Mouse (Mus musculus) neural tube, embryonic 14.5 days (tissue): ENCODE measurements around the gene Dlg2. TPM values are rescaled to one million over a fixed set of nuclear protein-coding genes. Genes with fewer than 3 reads are reported as not detected.

ENCODE experiments used
- ATAC-seq: fragments of 200-750 bp; cut with Nextera tagmentation; 2 replicates; pipeline ENCODE4 v1.8.0; 2017; ENCODE audit warnings: low read depth, mild to moderate bottlenecking, moderate TSS enrichment, moderate library complexity
- H3K27ac ChIP-seq: fragments of 300-500 bp; sonication (generic); 2 replicates; pipeline ENCODE4 v1.5.1; 2014; ENCODE audit warnings: low read depth, mild to moderate bottlenecking, control low read depth, low read length, moderate library complexity, mixed read lengths
- H3K27me3 ChIP-seq: fragments of 300-500 bp; sonication (generic); 2 replicates; pipeline ENCODE4 v1.6.1; 2014; ENCODE audit warnings: low read length; ENCODE audit not compliant: control insufficient read depth, insufficient read depth
- H3K36me3 ChIP-seq: fragments of 300-500 bp; sonication (generic); 2 replicates; pipeline ENCODE4 v1.6.1; 2014; ENCODE audit warnings: low read length, mixed read lengths; ENCODE audit not compliant: control insufficient read depth, insufficient read depth
- H3K4me1 ChIP-seq: fragments of 300-500 bp; sonication (generic); 2 replicates; pipeline ENCODE4 v1.6.1; 2014; ENCODE audit warnings: low read length; ENCODE audit not compliant: control insufficient read depth, insufficient read depth
- H3K4me2 ChIP-seq: fragments of 300-500 bp; sonication (generic); 2 replicates; pipeline ENCODE4 v1.6.1; 2014; ENCODE audit warnings: mild to moderate bottlenecking, low read depth, low read length, control low read depth
- H3K4me3 ChIP-seq: fragments of 300-500 bp; sonication (generic); 2 replicates; pipeline ENCODE4 v1.5.1; 2014; ENCODE audit warnings: low read depth, low read length, control low read depth, mixed read lengths
- H3K9ac ChIP-seq: fragments of 300-500 bp; sonication (generic); replicated peaks from 2 replicates; pipeline ENCODE4 v1.6.1; 2014; ENCODE audit warnings: low read depth, mild to moderate bottlenecking, control low read depth, low read length, mixed read lengths
- H3K9me3 ChIP-seq: fragments of 300-500 bp; sonication (generic); 2 replicates; pipeline ENCODE4 v1.6.1; 2016; ENCODE audit warnings: low read length; ENCODE audit not compliant: control insufficient read depth
- WGBS: fragments of 180-500 bp; shearing (Covaris S2); extraction: QIAGEN DNeasy Blood & Tissue Kit; methylation state at CpG from one replicate; pipeline ENCODE4 v1.1.7; 2014; 5-methylcytosine and 5-hydroxymethylcytosine counted together
- polyA plus RNA-seq: library from polyadenylated mRNA; unstranded; fragments of >200 nt; fragmentation: Nextera tagmentation; extraction: Ambion mirVana; gene quantifications from 2 replicates; pipeline ENCODE4 v1.2.1, GENCODE M21; 2014

Gene Dlg2
- polyA plus RNA-seq, 1 experiment from 2014 or later = 48.0 TPM

- H3K4me2 ChIP-seq = peak overlapping the region; percentile 63
- 12% methylated on average over 12 of the region's 12 CpGs for WGBS
- peaks cover 3% of the 10 kb centered on the region; the same call in 1 of the 2 replicates for H3K4me1 ChIP-seq
- H3K36me3 ChIP-seq = no peaks in the 10 kb centered on the region
- peak overlapping the region; percentile 46 for H3K4me3 ChIP-seq
- peak; percentile 66 for ATAC-seq
- peak overlapping the region; percentile 57 for H3K9ac ChIP-seq
- no peaks in the 10 kb centered on the region for H3K9me3 ChIP-seq
- H3K27me3 ChIP-seq = no peaks in the 10 kb centered on the region
- peak overlapping the region; percentile 65 for H3K27ac ChIP-seq
Observed at GRCm38 (mm10) chr7:92235541-92236031, 1759.1 kb downstream of the Dlg2 start.

GRCm38 (mm10) chr7:92240908-92241307 lies 1764.4 kb downstream of the Dlg2 start:
- H3K36me3 ChIP-seq = no peaks in the 10 kb centered on the region
- no peak overlapping the region for H3K9ac ChIP-seq
- ATAC-seq = no peak
- H3K27me3 ChIP-seq = no peaks in the 10 kb centered on the region
- WGBS = 92% methylated on average over 2 of the region's 2 CpGs
- no peak overlapping the region for H3K4me3 ChIP-seq
- H3K27ac ChIP-seq = no peak overlapping the region
- H3K9me3 ChIP-seq = no peaks in the 10 kb centered on the region
- H3K4me2 ChIP-seq = no peak overlapping the region
- H3K4me1 ChIP-seq = peaks cover 3% of the 10 kb centered on the region; the same call in 1 of the 2 replicates

GRCm38 (mm10) chr7:92247594-92247993 lies 1771.1 kb downstream of the Dlg2 start:
- H3K4me3 ChIP-seq = no peak overlapping the region
- H3K27ac ChIP-seq = no peak overlapping the region
- no peak overlapping the region for H3K4me2 ChIP-seq
- no peaks in the 10 kb centered on the region for H3K9me3 ChIP-seq
- no peak for ATAC-seq
- no peaks in the 10 kb centered on the region for H3K27me3 ChIP-seq
- WGBS = 95% methylated on average over 3 of the region's 3 CpGs
- no peaks in the 10 kb centered on the region for H3K4me1 ChIP-seq
- no peaks in the 10 kb centered on the region for H3K36me3 ChIP-seq
- no peak overlapping the region for H3K9ac ChIP-seq

- Histone ChIP-seq H3K27ac (no peak overlapping the region), H3K4me1 (no peaks in the 10 kb centered on the region), H3K36me3 (no peaks in the 10 kb centered on the region), H3K9ac (no peak overlapping the region), H3K4me2 (no peak overlapping the region), H3K27me3 (no peaks in the 10 kb centered on the region), H3K4me3 (no peak overlapping the region), H3K9me3 (no peaks in the 10 kb centered on the region)
- no peak for ATAC-seq
- WGBS = 63% methylated on average over 5 of the region's 5 CpGs
Observed at GRCm38 (mm10) chr7:92248619-92249018, 1772.1 kb downstream of the Dlg2 start.

GRCm38 (mm10) chr7:92258148-92258547 lies 1781.7 kb downstream of the Dlg2 start:
- Histone ChIP-seq H3K4me1 (no peaks in the 10 kb centered on the region), H3K27me3 (no peaks in the 10 kb centered on the region), H3K27ac (no peak overlapping the region), H3K4me3 (no peak overlapping the region), H3K9ac (no peak overlapping the region), H3K9me3 (no peaks in the 10 kb centered on the region), H3K36me3 (no peaks in the 10 kb centered on the region), H3K4me2 (no peak overlapping the region)
- ATAC-seq = no peak
- WGBS = 88% methylated on average over 4 of the region's 4 CpGs

- 84% methylated on average over 3 of the region's 3 CpGs for WGBS
- Histone ChIP-seq H3K9me3 (no peaks in the 10 kb centered on the region), H3K4me3 (no peak overlapping the region), H3K27ac (no peak overlapping the region), H3K36me3 (no peaks in the 10 kb centered on the region), H3K27me3 (no peaks in the 10 kb centered on the region), H3K4me1 (no peaks in the 10 kb centered on the region), H3K4me2 (no peak overlapping the region), H3K9ac (no peak overlapping the region)
- ATAC-seq = no peak
Observed at GRCm38 (mm10) chr7:92258701-92259100, 1782.2 kb downstream of the Dlg2 start.

- Histone ChIP-seq H3K4me3 (no peak overlapping the region), H3K9ac (no peak overlapping the region), H3K4me1 (no peaks in the 10 kb centered on the region), H3K9me3 (no peaks in the 10 kb centered on the region), H3K27ac (no peak overlapping the region), H3K36me3 (no peaks in the 10 kb centered on the region), H3K4me2 (no peak overlapping the region), H3K27me3 (no peaks in the 10 kb centered on the region)
- WGBS = 38% methylated on average over 3 of the region's 3 CpGs
- peak; percentile 84 for ATAC-seq
Observed at GRCm38 (mm10) chr7:92264325-92264724, 1787.9 kb downstream of the Dlg2 start.

GRCm38 (mm10) chr7:92264964-92265363 lies 1788.5 kb downstream of the Dlg2 start:
- no peak overlapping the region for H3K4me2 ChIP-seq
- no peak overlapping the region for H3K9ac ChIP-seq
- H3K36me3 ChIP-seq = no peaks in the 10 kb centered on the region
- no peaks in the 10 kb centered on the region for H3K27me3 ChIP-seq
- 0 out of 2 replicates have a peak, but pooled peaks have one; percentile 36 for ATAC-seq
- no peak overlapping the region for H3K4me3 ChIP-seq
- H3K4me1 ChIP-seq = no peaks in the 10 kb centered on the region
- H3K27ac ChIP-seq = no peak overlapping the region
- H3K9me3 ChIP-seq = no peaks in the 10 kb centered on the region

- no peaks in the 10 kb centered on the region for H3K9me3 ChIP-seq
- H3K36me3 ChIP-seq = no peaks in the 10 kb centered on the region
- H3K9ac ChIP-seq = no peak overlapping the region
- no peak overlapping the region for H3K4me3 ChIP-seq
- H3K4me2 ChIP-seq = no peak overlapping the region
- no peaks in the 10 kb centered on the region for H3K4me1 ChIP-seq
- H3K27ac ChIP-seq = no peak overlapping the region
- ATAC-seq = no peak
- 85% methylated on average over 4 of the region's 4 CpGs for WGBS
- no peaks in the 10 kb centered on the region for H3K27me3 ChIP-seq
Observed at GRCm38 (mm10) chr7:92275353-92275752, 1798.9 kb downstream of the Dlg2 start.
